Comparison of ENCODE assay signal across 10 mouse cellular contexts in genomic region chr1:120155325-120155724, GRCm38 (mm10). TPM values are rescaled to one million over a fixed set of nuclear protein-coding genes. Genes with fewer than 3 reads are reported as not detected.
DNase-seq lines count a peak whose midpoint lies in the region; ATAC-seq and TF ChIP-seq lines count a peak whose summit lies in the region.
"Had no signal": no experiment of that assay in that cellular context is flagged by ENCODE, and none has a peak within 500 bp of the region (broad histone marks: within the 10 kb centered on the region; RNA-seq: fewer than 3 reads in every experiment).

No protein-coding gene starts in this region.

- TF ChIP-seq POLR2A in CH12.LX (IDR thresholded peaks at IDR 0.05; ENCODE audit: low read depth, low read length): no peak

- 21% methylated on average over 1 of the region's 1 CpGs for WGBS in hindbrain, embryonic 10.5 days
- WGBS in hindbrain, embryonic 12.5 days: 28% methylated on average over 1 of the region's 1 CpGs
- 10% methylated on average over 1 of the region's 1 CpGs for WGBS in liver, embryonic 14.5 days (ENCODE audit: insufficient replicate concordance)

- H3K4me1 ChIP-seq in hindbrain, embryonic 10.5 days (replicated peaks): 0 out of 2 replicates have a peak, but pooled peaks cover 4% of the 10 kb centered on the region
- 0 out of 2 replicates have a peak, but pooled peaks cover 2% of the 10 kb centered on the region for H3K4me1 ChIP-seq in hindbrain, embryonic 12.5 days
- H3K4me1 ChIP-seq in CH12.LX (ENCODE audit: control insufficient read depth in 1 of 2, insufficient read depth in 2 of 2): peaks cover 0 to 11% of the 10 kb centered on the region in 2 experiments; a peak in 2 of 4 replicates
- no peaks in the 10 kb centered on the region for H3K4me1 ChIP-seq in liver, embryonic 14.5 days (replicated peaks; ENCODE audit: control insufficient read depth in 2 of 2, insufficient read depth in 2 of 2, low read length in 1 of 2)

- ATAC-seq in hindbrain, embryonic 12.5 days (ENCODE audit: low FRiP score): no peak; the same call in 1 of the 2 replicates
- no peak for ATAC-seq in liver, embryonic 14.5 days (ENCODE audit: insufficient read depth)

- H3K79me2 ChIP-seq in CH12.LX (replicated peaks; ENCODE audit: control insufficient read depth, extremely low read depth, insufficient read depth, poor library complexity, severe bottlenecking): no peaks in the 10 kb centered on the region; the same call in 1 of the 2 replicates

- peak; percentile 37 for TF ChIP-seq RAD21 in CH12.LX (IDR thresholded peaks at IDR 0.05; ENCODE audit: low read depth, low read length)

- H3K27ac ChIP-seq in hindbrain, embryonic 10.5 days: no peak overlapping the region
- no peak overlapping the region for H3K27ac ChIP-seq in hindbrain, embryonic 12.5 days
- no peak overlapping the region for H3K27ac ChIP-seq in CH12.LX (ENCODE audit: insufficient read depth, low read depth)
- H3K27ac ChIP-seq in liver, embryonic 14.5 days: no peak overlapping the region
- H3K27ac ChIP-seq: limb, embryonic 15.5 days had no signal

- peak; percentile 37 for DNase-seq in hindbrain, embryonic 10.5 days (ENCODE audit: low spot score)
- DNase-seq in 3T3-L1 (ENCODE audit: low read depth, low spot score) (peak; percentile 52), CH12.LX (ENCODE audit: extremely low read depth) (no peak)
- DNase-seq in cerebellum, postnatal 14 days: peak; percentile 45 to 56
- no peak for DNase-seq in liver, embryonic 14.5 days (ENCODE audit: low read depth in 3 of 3, low spot score in 3 of 3)
- peak; percentile 5 to 32 for DNase-seq in thymus, postnatal 10 days (ENCODE audit: low spot score in 2 of 2)
- DNase-seq in testis, postnatal 14 days (ENCODE audit: low spot score): no peak

- no peak for TF ChIP-seq EP300 in CH12.LX (IDR thresholded peaks at IDR 0.05; ENCODE audit: low read length)
- TF ChIP-seq EP300 in liver, embryonic 14.5 days (IDR thresholded peaks at IDR 0.05; ENCODE audit: low read depth): no peak

- H3K36me3 ChIP-seq in hindbrain, embryonic 10.5 days: no peaks in the 10 kb centered on the region
- H3K36me3 ChIP-seq in hindbrain, embryonic 12.5 days: no peaks in the 10 kb centered on the region
- H3K36me3 ChIP-seq in CH12.LX (replicated peaks in 1 of 2; ENCODE audit: control insufficient read depth in 1 of 2, insufficient read depth in 1 of 2, low read length in 1 of 2): peaks cover 0 to 5% of the 10 kb centered on the region in 2 experiments
- H3K36me3 ChIP-seq in liver, embryonic 14.5 days (replicated peaks; ENCODE audit: control insufficient read depth, insufficient read depth, low read depth): no peaks in the 10 kb centered on the region
- H3K36me3 ChIP-seq: limb, embryonic 15.5 days had no signal

- no peaks in the 10 kb centered on the region for H3K9me3 ChIP-seq in hindbrain, embryonic 10.5 days
- H3K9me3 ChIP-seq in hindbrain, embryonic 12.5 days (replicated peaks): no peaks in the 10 kb centered on the region
- no peaks in the 10 kb centered on the region for H3K9me3 ChIP-seq in CH12.LX (replicated peaks; ENCODE audit: low read length)
- no peaks in the 10 kb centered on the region for H3K9me3 ChIP-seq in liver, embryonic 14.5 days (ENCODE audit: control insufficient read depth, low read length)
- H3K9me3 ChIP-seq: limb, embryonic 15.5 days had no signal

- no peak overlapping the region for H3K4me3 ChIP-seq in hindbrain, embryonic 10.5 days
- no peak overlapping the region for H3K4me3 ChIP-seq in hindbrain, embryonic 12.5 days
- no peak overlapping the region for H3K4me3 ChIP-seq in CH12.LX (replicated peaks in 1 of 3; ENCODE audit: low read depth in 2 of 3, low read length in 2 of 3, poor library complexity in 1 of 3)
- H3K4me3 ChIP-seq in liver, embryonic 14.5 days (ENCODE audit: insufficient read depth in 1 of 2, low read depth in 2 of 2, low read length in 2 of 2): no peak overlapping the region
- H3K4me3 ChIP-seq: erythroblast, embryonic 14.5 days; limb, embryonic 15.5 days had no signal

- no peak overlapping the region for H3K9ac ChIP-seq in hindbrain, embryonic 12.5 days
- H3K9ac ChIP-seq in CH12.LX (ENCODE audit: insufficient read depth, low read depth): no peak overlapping the region
- H3K9ac ChIP-seq in liver, embryonic 14.5 days (replicated peaks): no peak overlapping the region
- H3K9ac ChIP-seq: limb, embryonic 15.5 days had no signal

- in situ Hi-C loops in CH12.LX (cut with MboI; ENCODE audit: low pct_ligation_motif_present, low pct_unique_long_range_greater_than_20kb, low sequenced_read_pairs): no loop called here

- no peak overlapping the region for H3K4me2 ChIP-seq in hindbrain, embryonic 12.5 days (replicated peaks)
- no peak overlapping the region for H3K4me2 ChIP-seq in CH12.LX (ENCODE audit: insufficient read depth, low read depth, poor library complexity, severe bottlenecking)
- H3K4me2 ChIP-seq in liver, embryonic 14.5 days (ENCODE audit: low read depth): no peak overlapping the region
- H3K4me2 ChIP-seq: limb, embryonic 15.5 days had no signal

- dilution Hi-C loops in CH12.LX (cut with MboI; ENCODE audit: extremely low pct_ligation_motif_present, extremely low pct_unique_long_range_greater_than_20kb, low sequenced_read_pairs): no loop called here

- no peaks in the 10 kb centered on the region for H3K27me3 ChIP-seq in hindbrain, embryonic 10.5 days (ENCODE audit: insufficient read depth, poor library complexity, severe bottlenecking)
- H3K27me3 ChIP-seq in hindbrain, embryonic 12.5 days: no peaks in the 10 kb centered on the region
- H3K27me3 ChIP-seq in CH12.LX (replicated peaks): no peaks in the 10 kb centered on the region
- no peaks in the 10 kb centered on the region for H3K27me3 ChIP-seq in liver, embryonic 14.5 days (ENCODE audit: control insufficient read depth, insufficient read depth, low read length)
- H3K27me3 ChIP-seq: limb, embryonic 15.5 days had no signal

- peak; percentile 73 to 80 for TF ChIP-seq CTCF in CH12.LX (conservative IDR thresholded peaks at IDR 0.05 in 1 of 2, IDR thresholded peaks at IDR 0.05 in 1 of 2; ENCODE audit: low read depth in 2 of 2, low read length in 2 of 2)
- peak; percentile 81 for TF ChIP-seq CTCF in liver, embryonic 14.5 days (IDR thresholded peaks at IDR 0.05; ENCODE audit: low read depth)

TF ChIP-seq in CH12.LX, 34 proteins besides CTCF, POLR2A, EP300 and RAD21:
- TF ChIP-seq ZC3H11A (IDR thresholded peaks at IDR 0.05; ENCODE audit: low read depth, low read length): no peak
- TF ChIP-seq SMC3 (IDR thresholded peaks at IDR 0.05; ENCODE audit: low read depth, low read length): peak; percentile 70
- no peak for TF ChIP-seq CHD1 (IDR thresholded peaks at IDR 0.05; ENCODE audit: low read depth, low read length)
- TF ChIP-seq GABPA (IDR thresholded peaks at IDR 0.05; ENCODE audit: insufficient replicate concordance, low read depth, low read length): no peak
- TF ChIP-seq JUND (conservative IDR thresholded peaks at IDR 0.05; ENCODE audit: low read depth, low read length): no peak

RNA-seq across cellular contexts. Expression of gene 3110009E18Rik, which starts 34.3 kb away (rescaled TPM):
- 22.6 and 26.0 TPM in 2 replicates for polyA plus RNA-seq in hindbrain, embryonic 10.5 days (2016; fragmentation: Nextera tagmentation; extraction: Ambion mirVana)
- polyA plus RNA-seq in hindbrain, embryonic 12.5 days (2016; fragmentation: Nextera tagmentation; extraction: Ambion mirVana): 17.0 and 22.6 TPM in 2 replicates
- total RNA-seq in CH12.LX (2012; rRNA removed) (2.7 and 3.3 TPM in 2 replicates), CH12.LX (2014; rRNA removed) (4.1 and 4.6 TPM in 2 replicates)
- 4.4 and 5.9 TPM in 2 replicates for polyA plus RNA-seq in CH12.LX (2012; ENCODE audit: insufficient read length, low read depth)
- polyA plus RNA-seq in liver, embryonic 14.5 days (2012; rRNA removed): 1.9 and 3.5 TPM in 2 replicates
- 9.6 and 10.4 TPM in 2 replicates for polyA plus RNA-seq in liver, embryonic 14.5 days (2014; fragmentation: Nextera tagmentation; extraction: Ambion mirVana)
- polyA plus RNA-seq: erythroblast, embryonic 14.5 days had no signal

RNA-seq across cellular contexts. Expression of gene Dbi, which starts 34.4 kb away (rescaled TPM):
- polyA plus RNA-seq in hindbrain, embryonic 10.5 days (2016; fragmentation: Nextera tagmentation; extraction: Ambion mirVana): 764 and 766 TPM in 2 replicates
- polyA plus RNA-seq in hindbrain, embryonic 12.5 days (2016; fragmentation: Nextera tagmentation; extraction: Ambion mirVana): 582 and 680 TPM in 2 replicates
- total RNA-seq in CH12.LX (2012; rRNA removed) (346 and 405 TPM in 2 replicates), CH12.LX (2014; rRNA removed) (499 and 557 TPM in 2 replicates)
- polyA plus RNA-seq in CH12.LX (2012; ENCODE audit: insufficient read length, low read depth): 357 and 399 TPM in 2 replicates
- 208 and 340 TPM in 2 replicates for polyA plus RNA-seq in liver, embryonic 14.5 days (2012; rRNA removed)
- polyA plus RNA-seq in liver, embryonic 14.5 days (2014; fragmentation: Nextera tagmentation; extraction: Ambion mirVana): 633 and 662 TPM in 2 replicates

Comparison
In these comparisons a context has a peak if more than half of its experiments do, and no peak if none do; other contexts are left out.
1. DNase-seq: peak in hindbrain, embryonic 10.5 days (single experiment), 3T3-L1 (single experiment), cerebellum, postnatal 14 days (2 of 2) and thymus, postnatal 10 days (2 of 2); none in CH12.LX (single experiment), liver, embryonic 14.5 days (0 of 3) and testis, postnatal 14 days (single experiment).